Mouse (Mus musculus) forebrain, embryonic 12.5 days (tissue): ENCODE data around the gene Olfr362. TPM values are rescaled to one million over a fixed set of nuclear protein-coding genes. Genes with fewer than 3 reads are reported as not detected.
"Not testable (repeated sequence)": the region's sequence is repeated elsewhere in the genome, so short reads cannot be mapped to it uniquely, and the experiment has no call there.

ENCODE experiments used
- ATAC-seq: fragments of 200-750 bp; cut with Nextera tagmentation; 2 replicates; pipeline ENCODE4 v1.8.0; 2017; ENCODE audit warnings: moderate TSS enrichment; ENCODE audit not compliant: low FRiP score
- H3K27ac ChIP-seq: fragments of 300-500 bp; sonication (generic); 2 replicates; pipeline ENCODE4 v1.5.1; 2016; ENCODE audit warnings: mild to moderate bottlenecking
- H3K27me3 ChIP-seq: fragments of 300-500 bp; sonication (generic); 2 replicates; pipeline ENCODE4 v1.6.1; 2016; ENCODE audit warnings: mild to moderate bottlenecking
- H3K36me3 ChIP-seq: fragments of 300-500 bp; sonication (generic); replicated peaks from 2 replicates; pipeline ENCODE4 v1.6.1; 2016; ENCODE audit warnings: mild to moderate bottlenecking
- H3K4me1 ChIP-seq: fragments of 300-500 bp; sonication (generic); 2 replicates; pipeline ENCODE4 v1.6.1; 2016
- H3K4me2 ChIP-seq: fragments of 300-500 bp; sonication (generic); 2 replicates; pipeline ENCODE4 v1.6.1; 2016; ENCODE audit warnings: mild to moderate bottlenecking, moderate library complexity
- H3K4me3 ChIP-seq: fragments of 300-500 bp; sonication (generic); replicated peaks from 2 replicates; pipeline ENCODE4 v1.5.1; 2016; ENCODE audit warnings: mild to moderate bottlenecking
- H3K9ac ChIP-seq: fragments of 300-500 bp; sonication (generic); 2 replicates; pipeline ENCODE4 v1.6.1; 2016; ENCODE audit warnings: mild to moderate bottlenecking
- H3K9me3 ChIP-seq: fragments of 300-500 bp; sonication (generic); 2 replicates; pipeline ENCODE4 v1.6.1; 2016
- WGBS: fragments of 180-500 bp; shearing (Covaris S2); methylation state at CpG from one replicate; pipeline ENCODE4 v1.1.7; 2016; 5-methylcytosine and 5-hydroxymethylcytosine counted together
- polyA plus RNA-seq: library from polyadenylated mRNA; unstranded; fragments of >200 nt; fragmentation: Nextera tagmentation; extraction: Ambion mirVana; gene quantifications from 2 replicates; pipeline ENCODE4 v1.2.1, GENCODE M21; 2016

The Olfr362 gene
- polyA plus RNA-seq, result not detected in 2 replicates

DNA sequence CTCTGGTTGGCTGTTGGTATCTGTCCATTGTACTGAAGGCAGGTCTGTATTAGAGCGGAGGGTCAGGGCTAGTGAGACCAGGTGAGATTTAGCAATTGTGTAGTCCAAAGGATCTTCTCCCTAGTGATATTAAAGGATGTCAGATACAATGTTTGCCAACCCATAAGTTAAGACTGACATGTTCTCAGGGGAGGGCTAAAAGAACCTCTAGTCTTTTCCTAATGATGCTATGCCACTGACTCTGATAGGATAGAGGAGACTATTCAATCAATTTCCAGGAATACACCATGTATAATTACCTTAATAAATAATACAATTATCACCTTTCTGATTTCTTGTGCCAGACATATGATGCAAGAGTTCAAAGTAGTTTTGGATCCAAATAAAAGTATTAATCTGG is at the start of gene Olfr362:
TSS of gene Olfr362 (minus strand) at position 101 of the 400 bp plus-strand sequence.
- no peak within 1 kb of the TSS for H3K27ac ChIP-seq
- no peaks in the 10 kb centered on the region for H3K4me1 ChIP-seq
- no peak within 1 kb of the TSS for H3K4me3 ChIP-seq
- no peaks in the 10 kb centered on the region for H3K27me3 ChIP-seq
- no peak for ATAC-seq
- WGBS, result 90% methylated on average over 1 of the region's 1 CpGs
- H3K4me2 ChIP-seq, result no peak within 1 kb of the TSS
- H3K36me3 ChIP-seq, result no peaks in the 10 kb centered on the region
- peaks cover 15% of the 10 kb centered on the region; the same call in 1 of the 2 replicates for H3K9me3 ChIP-seq
- no peak within 1 kb of the TSS for H3K9ac ChIP-seq

DNA sequence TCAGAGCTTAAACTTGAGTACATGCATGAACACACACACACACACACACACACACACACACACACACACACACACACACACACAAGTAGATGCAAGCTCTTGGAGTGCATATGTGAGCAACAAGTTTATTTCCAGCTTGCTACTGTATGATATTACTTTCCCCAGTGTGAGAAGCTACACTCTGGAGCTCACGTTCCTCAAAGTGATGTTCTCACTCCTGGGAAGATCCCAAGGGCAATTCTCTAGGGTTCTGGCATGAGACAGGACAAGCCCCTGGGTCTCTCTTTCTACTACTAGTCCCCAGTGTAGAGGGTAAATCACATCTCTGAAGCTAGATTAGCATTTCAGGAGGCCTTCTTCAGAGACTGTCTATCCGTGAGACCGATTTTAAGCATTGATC is 21.3 kb upstream of the Olfr362 start, which contains the start of gene Olfr364-ps1:
TSS of gene Olfr364-ps1 (plus strand) at position 301 of the 400 bp plus-strand sequence.
- no peak within 1 kb of the TSS for H3K27ac ChIP-seq
- no peaks in the 10 kb centered on the region for H3K36me3 ChIP-seq
- no peak within 1 kb of the TSS for H3K9ac ChIP-seq
- H3K4me1 ChIP-seq, result no peaks in the 10 kb centered on the region
- H3K4me3 ChIP-seq, result no peak within 1 kb of the TSS
- 88% methylated on average over 3 of the region's 3 CpGs for WGBS
- H3K4me2 ChIP-seq, result no peak within 1 kb of the TSS
- H3K27me3 ChIP-seq, result no peaks in the 10 kb centered on the region
- peaks cover 15% of the 10 kb centered on the region; the same call in 1 of the 2 replicates for H3K9me3 ChIP-seq
- no peak for ATAC-seq

DNA sequence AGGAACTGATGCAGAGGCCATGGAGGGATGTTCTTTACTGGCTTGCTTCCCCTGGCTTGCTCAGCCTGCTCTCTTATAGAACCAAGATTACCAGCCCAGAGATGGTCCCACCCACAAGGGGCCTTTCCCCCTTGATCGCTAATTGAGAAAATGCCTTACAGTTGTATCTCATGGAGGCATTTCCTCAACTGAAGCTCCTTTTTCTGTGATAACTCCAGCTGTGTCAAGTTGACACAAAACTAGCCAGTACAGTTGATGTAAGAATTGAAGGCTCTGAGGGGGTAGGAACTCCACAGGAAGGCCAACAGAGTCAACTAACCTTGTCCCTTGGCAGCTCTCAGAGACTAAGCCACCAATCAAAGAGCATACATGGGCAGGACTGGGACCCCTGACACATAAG is 28.5 kb downstream of the Olfr362 start, which contains the start of gene Olfr361:
TSS of gene Olfr361 (minus strand) at position 101 of the 400 bp plus-strand sequence.
- H3K4me3 ChIP-seq, ATAC-seq, H3K9ac ChIP-seq, H3K4me2 ChIP-seq, H3K27ac ChIP-seq, H3K27me3 ChIP-seq, H3K9me3 ChIP-seq, H3K36me3 ChIP-seq, H3K4me1 ChIP-seq: not testable (repeated sequence)
- WGBS, result 75% methylated on average over 1 of the region's 1 CpGs

DNA sequence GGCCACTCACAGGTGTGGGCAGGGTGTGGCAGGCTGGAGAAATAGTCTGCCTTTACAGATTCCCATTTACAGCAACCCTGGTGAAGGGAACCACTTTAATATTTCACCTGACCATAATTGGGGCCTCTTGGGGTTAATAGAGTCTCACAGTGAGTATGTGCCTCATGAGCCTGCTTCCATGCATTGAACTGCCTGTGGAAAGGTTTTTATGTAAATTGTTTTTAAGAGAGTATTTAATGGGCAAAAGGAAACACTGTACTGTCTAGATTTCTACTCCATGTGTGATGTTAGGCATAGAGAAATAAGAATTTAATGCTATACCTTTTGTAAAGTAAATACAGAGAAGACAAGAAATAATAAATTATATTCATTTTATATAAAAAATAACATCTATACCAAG is 52.3 kb downstream of the Olfr362 start, which contains the start of gene Olfr360:
TSS of gene Olfr360 (plus strand) at position 301 of the 400 bp plus-strand sequence.
- no peak within 1 kb of the TSS for H3K9ac ChIP-seq
- no peak for ATAC-seq
- H3K4me2 ChIP-seq, result no peak within 1 kb of the TSS
- no peak within 1 kb of the TSS for H3K4me3 ChIP-seq
- H3K4me1 ChIP-seq, result no peaks in the 10 kb centered on the region
- H3K27ac ChIP-seq, result no peak within 1 kb of the TSS
- no peaks in the 10 kb centered on the region for H3K27me3 ChIP-seq
- no peaks in the 10 kb centered on the region for H3K36me3 ChIP-seq
- H3K9me3 ChIP-seq, result peaks cover 24% of the 10 kb centered on the region

Other genes with a start within 250 kb of the Olfr362 start
- not detected in 2 replicates for gene Olfr352, start 249.4 kb downstream of the Olfr362 start, polyA plus RNA-seq
- not detected in 2 replicates for gene Olfr353, start 225.0 kb downstream of the Olfr362 start, polyA plus RNA-seq
- gene Olfr354, start 212.2 kb downstream of the Olfr362 start, polyA plus RNA-seq, result not detected in 2 replicates
- not detected in 2 replicates for gene Olfr355, start 189.0 kb downstream of the Olfr362 start, polyA plus RNA-seq
- gene Olfr356, start 180.8 kb downstream of the Olfr362 start, polyA plus RNA-seq, result not detected in 2 replicates
- gene Olfr357, start 124.1 kb downstream of the Olfr362 start, polyA plus RNA-seq, result not detected in 2 replicates
- gene Olfr358, start 108.6 kb downstream of the Olfr362 start, polyA plus RNA-seq, result not detected in 2 replicates
- gene Olfr360, start 52.2 kb downstream of the Olfr362 start, polyA plus RNA-seq, result not detected in 2 replicates
- gene Olfr361, start 28.6 kb downstream of the Olfr362 start, polyA plus RNA-seq, result not detected in 2 replicates
- not detected in 2 replicates for gene Olfr364-ps1, start 21.4 kb upstream of the Olfr362 start, polyA plus RNA-seq
- gene Olfr365, start 70.3 kb upstream of the Olfr362 start, polyA plus RNA-seq, result not detected in 2 replicates
- not detected in 2 replicates for gene Olfr366, start 93.7 kb upstream of the Olfr362 start, polyA plus RNA-seq
- gene Olfr368, start 208.6 kb upstream of the Olfr362 start, polyA plus RNA-seq, result not detected in 2 replicates
- gene Pdcl, start 241.4 kb upstream of the Olfr362 start, polyA plus RNA-seq, result 73.7 and 77.6 TPM in 2 replicates